Mouse (Mus musculus) G1E (cell line): ENCODE measurements around the gene Pkd1l1.

Experiments used
- CTCF ChIP-seq: IDR thresholded peaks from 2 replicates; pipeline ENCODE4 v1.5.1; 2012; ENCODE audit warnings: low read depth, low read length, inconsistent platforms, mixed read lengths
- GATA1 ChIP-seq: IDR thresholded peaks from 2 replicates; pipeline ENCODE4 v1.6.1; 2012; ENCODE audit warnings: borderline replicate concordance, low read length, inconsistent platforms, mixed read lengths
- GATA2 ChIP-seq: IDR thresholded peaks from 2 replicates; pipeline ENCODE4 v1.6.1; 2012; ENCODE audit warnings: low read depth, low read length, inconsistent platforms, borderline replicate concordance
- POLR2AphosphoS5 ChIP-seq: IDR thresholded peaks from 2 replicates; pipeline ENCODE4 v1.6.1; 2012; ENCODE audit warnings: low read depth, low read length, inconsistent platforms; ENCODE audit not compliant: insufficient replicate concordance

DNA sequence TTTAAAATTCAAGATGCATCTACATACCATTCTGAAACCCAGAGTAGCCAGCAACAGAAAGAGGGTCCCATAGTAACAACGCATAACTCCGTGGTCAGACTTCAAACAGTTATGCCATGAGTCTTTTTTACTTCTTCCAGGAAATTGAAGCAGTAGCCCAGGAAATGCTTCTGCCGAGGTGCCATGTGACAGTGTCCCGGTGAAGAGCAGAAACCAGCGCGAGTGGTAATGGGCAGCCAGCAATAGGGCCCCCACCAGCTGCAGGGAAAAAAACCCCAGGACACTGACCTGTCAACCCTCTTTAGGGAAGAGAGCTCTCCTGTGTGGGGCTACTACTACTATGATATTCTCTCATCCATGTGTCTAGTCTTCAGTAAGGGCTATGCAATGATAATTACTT, 136.9 kb downstream of the Pkd1l1 start:
- TF ChIP-seq CTCF (no peak), GATA1 (no peak), POLR2AphosphoS5 (no peak), GATA2 (no peak)
